Mouse (Mus musculus) intestine, postnatal 0 days (tissue): Measurements from ENCODE around the gene Bhlhe23. TPM values are rescaled to one million over a fixed set of nuclear protein-coding genes. Genes with fewer than 3 reads are reported as not detected.

Experiments used
- ATAC-seq: fragments of 200-750 bp; cut with Nextera tagmentation; 2 replicates; pipeline ENCODE4 v1.8.0; 2017; ENCODE audit warnings: mild to moderate bottlenecking, moderate TSS enrichment, moderate library complexity
- H3K27ac ChIP-seq: fragments of 300-500 bp; sonication (generic); 2 replicates; pipeline ENCODE4 v1.5.1; 2014; ENCODE audit warnings: mild to moderate bottlenecking, low read depth, low read length, moderate library complexity
- H3K27me3 ChIP-seq: fragments of 300-500 bp; sonication (generic); replicated peaks from 2 replicates; pipeline ENCODE4 v1.6.1; 2014; ENCODE audit warnings: low read length, mixed read lengths; ENCODE audit not compliant: control insufficient read depth, insufficient read depth
- H3K36me3 ChIP-seq: fragments of 300-500 bp; sonication (generic); 2 replicates; pipeline ENCODE4 v1.6.1; 2014; ENCODE audit warnings: mild to moderate bottlenecking, moderate library complexity; ENCODE audit not compliant: control insufficient read depth, insufficient read depth
- H3K4me1 ChIP-seq: fragments of 300-500 bp; sonication (generic); replicated peaks from 2 replicates; pipeline ENCODE4 v1.6.1; 2014; ENCODE audit warnings: antibody characterized with exemption, low read length, mixed read lengths; ENCODE audit not compliant: control insufficient read depth, insufficient read depth
- H3K4me2 ChIP-seq: fragments of 300-500 bp; sonication (generic); replicated peaks from 2 replicates; pipeline ENCODE4 v1.6.1; 2014; ENCODE audit warnings: low read depth, mild to moderate bottlenecking, moderate library complexity
- H3K4me3 ChIP-seq: fragments of 300-500 bp; sonication (generic); 2 replicates; pipeline ENCODE4 v1.5.1; 2014; ENCODE audit warnings: low read depth, low read length
- H3K9ac ChIP-seq: fragments of 300-500 bp; sonication (generic); 2 replicates; pipeline ENCODE4 v1.6.1; 2014; ENCODE audit warnings: mild to moderate bottlenecking, low read depth, low read length
- H3K9me3 ChIP-seq: fragments of 300-500 bp; sonication (generic); 2 replicates; pipeline ENCODE4 v1.6.1; 2016; ENCODE audit warnings: mixed run types; ENCODE audit not compliant: control insufficient read depth
- CTCF ChIP-seq: sonication (generic); IDR thresholded peaks from 2 replicates; pipeline ENCODE4 v1.5.1; 2016; ENCODE audit warnings: low read depth, mild to moderate bottlenecking, control low read depth, antibody characterized with exemption, moderate library complexity
- WGBS: fragments of 180-500 bp; shearing (Covaris S2); extraction: QIAGEN DNeasy Blood & Tissue Kit; methylation state at CpG from one replicate; pipeline ENCODE4 v1.1.7; 2014; 5-methylcytosine and 5-hydroxymethylcytosine counted together
- polyA plus RNA-seq: library from polyadenylated mRNA; unstranded; fragments of >200 nt; fragmentation: Nextera tagmentation; extraction: Ambion mirVana; gene quantifications from 2 replicates; pipeline ENCODE4 v1.2.1, GENCODE M21; 2015

Bhlhe23 gene
- polyA plus RNA-seq, 1 experiment from 2014 or later: not detected

DNA sequence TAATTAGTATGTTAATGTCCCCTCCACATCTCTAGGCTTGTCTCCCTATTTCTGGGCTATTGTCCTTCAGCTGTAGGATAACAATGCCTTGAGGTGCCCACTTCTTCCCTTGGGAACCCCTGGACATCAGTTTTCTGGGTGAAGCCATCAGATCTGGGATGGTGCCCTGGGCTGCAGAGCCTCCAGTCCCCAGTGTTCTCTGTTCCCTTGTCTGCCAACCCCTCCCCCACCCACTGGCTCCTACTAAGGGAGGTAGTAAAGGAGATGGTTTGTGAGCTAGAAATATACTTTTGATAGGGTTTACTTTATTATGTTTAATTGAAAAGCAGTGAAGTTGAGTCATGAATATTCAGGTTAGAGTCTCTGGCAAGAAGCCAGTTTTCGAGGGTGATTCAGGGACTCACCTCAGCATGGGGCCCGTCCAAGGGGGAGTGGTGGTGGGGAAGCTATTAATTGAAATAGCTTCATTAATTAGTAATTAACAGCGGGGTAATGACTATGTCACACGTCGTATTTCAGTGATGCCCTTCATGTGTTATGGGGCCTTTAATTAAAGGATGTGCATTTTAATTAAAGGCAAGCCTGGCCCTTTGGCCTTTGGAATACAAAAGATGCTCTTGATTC lies 30.0 kb downstream of the Bhlhe23 start:
- no peak overlapping the region for H3K9ac ChIP-seq
- peaks cover 5% of the 10 kb centered on the region; the same call in 1 of the 2 replicates for H3K27me3 ChIP-seq
- no peak for TF ChIP-seq CTCF
- no peaks in the 10 kb centered on the region for H3K4me1 ChIP-seq
- 48% methylated on average over 5 of the region's 5 CpGs for WGBS
- H3K27ac ChIP-seq: no peak overlapping the region
- H3K4me3 ChIP-seq: no peak overlapping the region
- H3K4me2 ChIP-seq: no peak overlapping the region
- ATAC-seq: no peak
- H3K9me3 ChIP-seq: no peaks in the 10 kb centered on the region
- no peaks in the 10 kb centered on the region for H3K36me3 ChIP-seq

DNA sequence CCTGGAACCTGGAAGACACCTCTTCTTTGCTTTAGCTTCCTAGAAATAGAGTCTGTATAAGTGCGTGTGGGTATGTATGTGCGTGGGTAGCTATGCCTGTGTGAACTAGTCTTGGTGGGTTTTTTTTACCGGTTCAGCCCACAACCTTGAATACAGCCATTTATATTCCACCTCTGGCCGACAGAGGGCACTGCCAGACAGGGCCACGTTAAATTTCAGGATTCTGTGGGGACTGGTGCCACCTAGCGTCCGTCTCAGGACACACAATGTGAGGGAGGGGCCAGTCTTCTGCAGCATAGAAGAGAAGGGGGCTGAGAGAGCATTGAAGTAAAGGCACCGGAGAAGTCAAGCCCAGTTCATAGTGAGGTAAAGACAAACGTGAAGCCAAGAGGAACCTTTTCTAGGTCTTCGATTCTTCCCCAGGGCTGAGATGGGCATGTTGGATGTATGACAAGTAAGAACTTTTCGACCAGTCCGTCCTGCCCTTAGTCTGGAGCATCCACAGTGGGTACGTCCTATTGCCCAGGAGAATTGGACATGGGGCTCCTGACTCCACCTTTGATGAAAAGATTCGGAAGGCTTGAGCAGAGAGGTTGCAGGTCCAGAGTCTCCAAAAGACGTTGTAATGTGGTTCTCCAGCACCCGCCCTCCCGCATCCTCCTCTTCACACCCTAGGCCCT lies 31.3 kb downstream of the Bhlhe23 start:
- WGBS: 32% methylated on average over 17 of the region's 17 CpGs
- no peaks in the 10 kb centered on the region for H3K9me3 ChIP-seq
- H3K36me3 ChIP-seq: no peaks in the 10 kb centered on the region
- peak; percentile 100 for TF ChIP-seq CTCF
- no peaks in the 10 kb centered on the region for H3K4me1 ChIP-seq
- peaks cover 5% of the 10 kb centered on the region; the same call in 1 of the 2 replicates for H3K27me3 ChIP-seq
- H3K27ac ChIP-seq: no peak overlapping the region
- no peak overlapping the region for H3K4me3 ChIP-seq
- peak; percentile 58 for ATAC-seq
- H3K4me2 ChIP-seq: no peak overlapping the region
- no peak overlapping the region for H3K9ac ChIP-seq

DNA sequence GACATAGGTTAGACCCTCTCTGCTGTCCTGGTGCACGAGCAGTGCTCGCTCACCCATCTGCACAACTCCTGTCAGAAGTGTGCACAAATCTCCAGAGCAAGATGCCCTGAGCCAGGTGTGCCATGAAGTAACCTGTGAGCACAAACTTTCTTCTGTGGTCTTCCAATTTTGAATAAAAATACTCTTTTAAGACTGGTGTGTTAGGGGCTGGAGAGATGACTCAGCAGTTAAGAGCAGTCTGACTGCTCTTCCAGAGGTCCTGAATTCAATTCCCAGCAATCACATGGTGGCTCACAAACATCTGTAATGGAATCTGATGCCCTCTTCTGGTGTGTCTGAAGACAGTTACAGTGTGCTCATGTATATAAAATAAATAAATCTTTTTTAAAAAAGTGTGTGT lies 33.4 kb downstream of the Bhlhe23 start:
- no peak overlapping the region for H3K27ac ChIP-seq
- H3K36me3 ChIP-seq: no peaks in the 10 kb centered on the region
- no peak for ATAC-seq
- no peak overlapping the region for H3K4me3 ChIP-seq
- no peak overlapping the region for H3K9ac ChIP-seq
- H3K4me1 ChIP-seq: no peaks in the 10 kb centered on the region
- no peak overlapping the region for H3K4me2 ChIP-seq
- no peaks in the 10 kb centered on the region for H3K9me3 ChIP-seq
- no peak for TF ChIP-seq CTCF
- H3K27me3 ChIP-seq: peaks cover 5% of the 10 kb centered on the region; the same call in 1 of the 2 replicates
- WGBS: 89% methylated on average over 2 of the region's 2 CpGs

DNA sequence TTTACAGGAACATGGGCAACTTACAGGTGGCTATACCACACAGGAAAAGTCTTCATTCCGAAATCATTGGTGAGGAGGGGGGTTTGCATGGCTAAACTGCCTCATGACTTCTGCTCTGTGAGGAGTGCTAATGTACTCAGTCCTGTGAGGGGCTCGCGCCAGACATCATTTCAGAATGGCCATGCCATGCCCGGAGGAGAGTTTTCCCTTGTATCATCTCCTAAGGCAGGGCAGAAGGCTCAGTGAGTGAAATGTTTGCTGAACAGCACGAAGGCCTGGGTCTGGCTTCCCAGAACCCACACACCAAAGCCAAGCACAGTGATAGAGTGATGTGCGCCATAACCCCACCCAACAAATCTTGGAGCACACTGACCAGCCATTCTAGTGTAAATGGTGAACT lies 33.9 kb downstream of the Bhlhe23 start:
- WGBS: 80% methylated on average over 6 of the region's 6 CpGs
- no peak for TF ChIP-seq CTCF
- Histone ChIP-seq H3K27ac (no peak overlapping the region), H3K4me2 (no peak overlapping the region), H3K36me3 (no peaks in the 10 kb centered on the region), H3K9me3 (no peaks in the 10 kb centered on the region), H3K4me1 (no peaks in the 10 kb centered on the region), H3K4me3 (no peak overlapping the region), H3K27me3 (peaks cover 5% of the 10 kb centered on the region; the same call in 1 of the 2 replicates), H3K9ac (no peak overlapping the region)
- no peak for ATAC-seq

DNA sequence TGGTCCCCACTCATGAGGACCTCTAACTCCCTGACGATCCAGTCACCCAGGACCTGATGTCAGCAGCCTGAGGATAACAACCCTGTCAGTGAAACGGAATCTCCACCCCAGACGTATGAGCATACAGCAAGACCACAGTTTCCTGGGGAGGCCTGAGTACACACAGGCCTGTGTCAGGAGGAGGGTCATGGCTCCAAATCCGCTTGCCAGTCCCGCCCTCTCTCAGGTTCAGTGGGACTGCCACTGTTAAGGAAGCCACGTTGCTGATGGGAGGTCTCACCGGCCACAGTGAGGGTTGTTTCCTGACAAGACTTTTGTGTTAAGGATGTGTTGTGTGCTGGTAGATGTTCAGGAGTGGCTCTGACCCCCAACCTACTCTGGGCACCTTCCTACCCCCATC lies 35.3 kb downstream of the Bhlhe23 start:
- Histone ChIP-seq H3K27me3 (peaks cover 5% of the 10 kb centered on the region; the same call in 1 of the 2 replicates), H3K27ac (no peak overlapping the region), H3K4me3 (no peak overlapping the region), H3K9ac (no peak overlapping the region), H3K4me2 (no peak overlapping the region), H3K9me3 (no peaks in the 10 kb centered on the region), H3K36me3 (no peaks in the 10 kb centered on the region), H3K4me1 (no peaks in the 10 kb centered on the region)
- TF ChIP-seq CTCF: no peak
- 62% methylated on average over 7 of the region's 7 CpGs for WGBS
- ATAC-seq: no peak

DNA sequence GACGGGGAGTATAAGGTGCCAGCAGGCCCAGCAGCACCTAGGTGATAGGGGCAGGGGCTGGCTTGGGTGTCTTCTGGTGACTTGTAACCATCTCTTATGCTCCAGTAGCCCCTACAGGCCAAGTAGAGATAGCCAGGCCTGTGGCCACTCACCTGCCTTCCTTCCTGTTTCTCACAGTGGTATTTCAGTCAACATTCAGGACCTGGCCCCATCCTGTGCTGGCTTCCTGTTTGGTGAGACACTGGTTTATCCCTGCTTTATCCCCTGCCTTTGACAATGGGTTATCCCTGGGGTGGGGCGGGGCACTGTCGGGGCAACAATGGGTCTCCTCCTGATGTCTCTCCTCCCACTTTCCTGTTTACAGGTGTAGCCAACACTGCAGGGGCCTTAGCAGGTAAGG lies 36.4 kb downstream of the Bhlhe23 start:
- H3K9me3 ChIP-seq: no peaks in the 10 kb centered on the region
- no peaks in the 10 kb centered on the region for H3K27me3 ChIP-seq
- no peaks in the 10 kb centered on the region for H3K4me1 ChIP-seq
- H3K27ac ChIP-seq: no peak overlapping the region
- H3K4me3 ChIP-seq: no peak overlapping the region
- H3K9ac ChIP-seq: no peak overlapping the region
- 36% methylated on average over 3 of the region's 3 CpGs for WGBS
- H3K4me2 ChIP-seq: no peak overlapping the region
- TF ChIP-seq CTCF: no peak; the same call in 1 of the 2 replicates
- no peaks in the 10 kb centered on the region for H3K36me3 ChIP-seq
- no peak for ATAC-seq
